In the genomic region with DNA sequence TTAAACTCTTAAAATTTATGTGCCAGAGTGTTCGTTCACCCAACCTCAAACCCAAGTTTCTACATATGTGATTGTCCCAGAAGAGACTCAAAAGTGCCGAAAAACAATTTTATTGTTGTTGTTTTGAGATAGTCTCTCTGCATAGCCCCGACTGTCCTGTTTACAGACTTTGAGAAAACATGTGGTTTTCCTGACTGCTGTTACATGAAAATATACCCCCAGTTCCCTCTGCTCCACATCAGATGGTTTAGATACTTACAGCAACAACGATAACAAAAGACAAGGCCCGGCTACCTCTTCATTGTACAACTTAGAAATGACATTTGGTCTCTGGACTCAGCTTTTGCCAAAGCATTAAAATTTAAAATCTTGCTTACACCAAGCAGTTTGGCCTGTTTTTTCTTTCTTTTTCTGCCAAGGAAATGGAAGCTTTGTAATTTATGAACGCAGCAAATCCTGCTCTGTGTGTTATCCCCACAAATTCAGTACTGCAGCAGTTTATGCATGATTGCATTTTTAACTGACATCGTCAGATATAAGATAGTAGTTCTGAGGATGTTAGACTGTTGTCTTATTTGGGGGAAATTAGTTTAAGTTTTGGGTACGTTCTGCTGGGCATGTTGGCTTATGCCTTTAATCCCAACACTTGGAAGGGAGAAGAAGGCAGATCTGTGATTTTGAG, we compare ENCODE assay signal across 20 mouse cellular contexts. TPM values are rescaled to one million over a fixed set of nuclear protein-coding genes. Genes with fewer than 3 reads are reported as not detected.
"Had no signal": no experiment of that assay in that cellular context is flagged by ENCODE, and none has a peak within 500 bp of the region (broad histone marks: within the 10 kb centered on the region; RNA-seq: fewer than 3 reads in every experiment).

No protein-coding gene starts in this region.

- DNase-seq: lung, adult 18-20 months; lung, embryonic 14.5 days; lung, postnatal 10 days; lung, postnatal 36 days; midbrain, embryonic 14.5 days; right cerebral cortex, postnatal 14 days; thymus, adult 2 months; thymus, postnatal 14 days; thymus, postnatal 36 days had no signal

- H3K4me3 ChIP-seq: liver, embryonic 15.5 days; midbrain, embryonic 10.5 days; midbrain, embryonic 12.5 days; myocyte; neural tube, embryonic 12.5 days; stomach, embryonic 15.5 days had no signal

- H3K27ac ChIP-seq: midbrain, embryonic 10.5 days; midbrain, embryonic 12.5 days; neural tube, embryonic 12.5 days; stomach, embryonic 15.5 days; stomach, postnatal 0 days had no signal

- H3K9me3 ChIP-seq: liver, embryonic 15.5 days; midbrain, embryonic 10.5 days; midbrain, embryonic 12.5 days; neural tube, embryonic 12.5 days; stomach, embryonic 15.5 days had no signal

- H3K27me3 ChIP-seq: liver, embryonic 15.5 days; midbrain, embryonic 12.5 days; neural tube, embryonic 12.5 days; stomach, embryonic 15.5 days had no signal

- H3K9ac ChIP-seq: liver, embryonic 15.5 days; lung, embryonic 14.5 days; midbrain, embryonic 12.5 days; neural tube, embryonic 12.5 days; stomach, embryonic 15.5 days had no signal

- H3K36me3 ChIP-seq: midbrain, embryonic 12.5 days; neural tube, embryonic 12.5 days had no signal

RNA-seq across cellular contexts. Expression of gene Als2cr12, which starts 21.9 kb away (rescaled TPM):
- total RNA-seq: megakaryocyte, adult 5-6 weeks; megakaryocyte-erythroid progenitor cell, adult 5-6 weeks had no signal
- polyA plus RNA-seq: liver, embryonic 15.5 days; lung, embryonic 14.5 days; lung, embryonic 16.5 days; midbrain, embryonic 10.5 days; midbrain, embryonic 12.5 days; midbrain, embryonic 14.5 days; midbrain, embryonic 16.5 days; neural tube, embryonic 12.5 days had no signal
